Mouse (Mus musculus): ENCODE measurements around the gene Gm13275.
"Not testable (repeated sequence)": the region's sequence is repeated elsewhere in the genome, so short reads cannot be mapped to it uniquely, and the experiment has no call there.

DNA sequence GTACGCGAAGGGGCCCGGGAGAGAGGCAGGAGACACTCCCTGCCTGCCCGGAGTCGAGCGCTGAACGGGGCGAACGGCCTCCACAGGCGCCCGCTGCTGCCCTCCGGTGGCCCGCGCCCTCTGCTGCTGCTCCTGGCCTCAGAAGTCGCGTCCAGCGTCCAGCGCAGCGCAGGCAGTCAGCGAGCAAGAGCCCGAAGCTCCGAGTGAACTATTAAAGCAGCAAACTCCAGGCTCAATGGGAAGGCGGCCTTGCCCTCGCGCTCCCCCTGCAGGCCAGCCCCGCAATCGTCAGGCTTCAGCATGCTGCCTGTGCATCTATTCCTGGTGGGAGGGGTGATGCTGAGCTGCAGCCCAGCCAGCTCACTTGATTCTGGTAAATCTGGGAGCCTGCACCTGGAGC is 8.9 kb upstream of the Gm13275 start, which contains the start of gene Gm13276:
- TF ChIP-seq CTCF (IDR thresholded peaks at IDR 0.05; ENCODE audit: borderline replicate concordance, extremely low read depth, insufficient read depth, insufficient read length); POLR2A (IDR thresholded peaks at IDR 0.05; ENCODE audit: borderline replicate concordance, extremely low read depth, insufficient read depth, insufficient read length, poor library complexity, severe bottlenecking): not testable (repeated sequence)

Data from brain, embryonic 14.5 days (tissue).